Mouse (Mus musculus): Measurements from ENCODE around the gene Washc2. TPM values are rescaled to one million over a fixed set of nuclear protein-coding genes. Genes with fewer than 3 reads are reported as not detected.

The Washc2 gene
- polyA plus RNA-seq, 2 experiments = 38.0 to 84.1 TPM

DNA sequence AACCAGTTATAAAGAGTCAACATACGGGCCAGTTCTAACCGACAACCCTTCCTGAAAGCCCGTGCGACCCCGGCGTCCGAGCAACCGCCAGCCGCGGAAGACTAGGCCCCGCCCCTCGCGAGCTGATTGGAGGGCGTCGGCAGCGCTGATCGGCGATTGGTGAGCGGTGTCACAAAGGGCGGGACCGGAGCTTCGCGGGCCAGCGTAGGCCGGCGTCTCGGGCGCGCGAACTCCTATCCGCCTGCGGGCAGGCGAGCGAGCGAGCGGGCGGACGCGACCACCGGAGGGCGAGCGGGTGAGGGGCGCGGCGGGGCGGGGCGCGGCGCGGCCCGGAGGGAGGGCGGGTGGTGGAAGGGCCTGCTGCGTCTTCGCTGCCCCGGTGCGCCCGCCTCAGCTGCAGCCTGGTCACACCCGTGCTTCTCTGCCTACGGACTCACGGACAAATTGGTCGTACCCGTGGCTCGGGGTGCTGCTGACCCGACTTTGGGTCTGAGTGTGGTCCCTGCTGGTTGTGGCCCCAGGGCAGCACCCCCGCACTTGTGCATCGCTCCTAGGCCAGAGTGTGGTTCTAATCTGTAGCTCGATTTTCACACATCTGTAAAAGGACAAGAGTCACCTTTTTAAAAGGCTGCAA lies 56.3 kb downstream of the Washc2 start, which contains the start of gene Zfand4:
TSS of gene Zfand4 (plus strand) at position 205 of the 634 bp plus-strand sequence.
- Histone ChIP-seq H3K27ac (replicated peaks; ENCODE audit: low read depth, low read length) (no peak within 1 kb of the TSS), H3K36me3 (ENCODE audit: control insufficient read depth, insufficient read depth, low read length) (peaks cover 24% of the 10 kb centered on the region), H3K4me1 (ENCODE audit: control insufficient read depth, insufficient read depth, low read length) (peaks cover 3% of the 10 kb centered on the region; the same call in 1 of the 2 replicates), H3K9ac (ENCODE audit: low read depth, low read length, severe bottlenecking) (peak within 1 kb of the TSS; percentile 71), H3K4me3 (replicated peaks; ENCODE audit: low read length) (peak within 1 kb of the TSS; percentile 57), H3K27me3 (ENCODE audit: control insufficient read depth, insufficient read depth, low read length) (no peaks in the 10 kb centered on the region), H3K9me3 (ENCODE audit: control insufficient read depth, low read length) (no peaks in the 10 kb centered on the region), H3K4me2 (replicated peaks; ENCODE audit: low read depth, low read length, severe bottlenecking) (peak within 1 kb of the TSS; percentile 74)
- DNase-seq (ENCODE audit: low spot score) = peak; percentile 94
- under 1% methylated on average over 44 of the region's 67 CpGs for WGBS
- peak; percentile 98 for ATAC-seq (ENCODE audit: low FRiP score, low read depth)
- no peak for TF ChIP-seq POLR2A (IDR thresholded peaks at IDR 0.05; ENCODE audit: borderline replicate concordance, extremely low read depth, insufficient read depth, insufficient read length)

DNA sequence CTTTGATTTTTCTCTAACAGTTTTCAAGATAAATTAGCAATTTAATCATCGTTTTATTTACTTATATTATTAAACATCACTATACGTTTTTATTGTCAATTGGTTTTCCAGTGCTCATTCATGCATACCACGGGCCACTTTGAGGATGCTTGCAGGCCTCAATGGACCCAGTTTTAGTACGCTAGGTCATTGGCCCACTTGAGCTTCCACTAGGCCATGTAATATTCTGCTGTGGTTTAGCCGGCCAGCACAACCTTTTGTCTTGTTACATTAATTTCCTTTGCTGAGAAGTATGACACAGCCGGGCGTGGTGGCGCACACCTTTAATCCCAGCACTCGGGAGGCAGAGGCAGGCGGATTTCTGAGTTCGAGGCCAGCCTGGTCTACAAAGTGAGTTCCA lies 57.0 kb downstream of the Washc2 start:
- Histone ChIP-seq H3K9ac (ENCODE audit: low read depth, low read length, severe bottlenecking) (no peak overlapping the region), H3K27me3 (ENCODE audit: control insufficient read depth, insufficient read depth, low read length) (no peaks in the 10 kb centered on the region), H3K4me2 (replicated peaks; ENCODE audit: low read depth, low read length, severe bottlenecking) (peak overlapping the region; percentile 74; the same call in 1 of the 2 replicates), H3K4me3 (replicated peaks; ENCODE audit: low read length) (peak overlapping the region; percentile 57), H3K36me3 (ENCODE audit: control insufficient read depth, insufficient read depth, low read length) (peaks cover 21% of the 10 kb centered on the region), H3K27ac (replicated peaks; ENCODE audit: low read depth, low read length) (no peak overlapping the region), H3K9me3 (ENCODE audit: control insufficient read depth, low read length) (no peaks in the 10 kb centered on the region), H3K4me1 (ENCODE audit: control insufficient read depth, insufficient read depth, low read length) (peaks cover 3% of the 10 kb centered on the region; the same call in 1 of the 2 replicates)
- 78% methylated on average over 11 of the region's 11 CpGs for WGBS
- TF ChIP-seq POLR2A (IDR thresholded peaks at IDR 0.05; ENCODE audit: borderline replicate concordance, extremely low read depth, insufficient read depth, insufficient read length) = no peak
- DNase-seq (ENCODE audit: low spot score) = no peak
- ATAC-seq (ENCODE audit: low FRiP score, low read depth) = no peak

DNA sequence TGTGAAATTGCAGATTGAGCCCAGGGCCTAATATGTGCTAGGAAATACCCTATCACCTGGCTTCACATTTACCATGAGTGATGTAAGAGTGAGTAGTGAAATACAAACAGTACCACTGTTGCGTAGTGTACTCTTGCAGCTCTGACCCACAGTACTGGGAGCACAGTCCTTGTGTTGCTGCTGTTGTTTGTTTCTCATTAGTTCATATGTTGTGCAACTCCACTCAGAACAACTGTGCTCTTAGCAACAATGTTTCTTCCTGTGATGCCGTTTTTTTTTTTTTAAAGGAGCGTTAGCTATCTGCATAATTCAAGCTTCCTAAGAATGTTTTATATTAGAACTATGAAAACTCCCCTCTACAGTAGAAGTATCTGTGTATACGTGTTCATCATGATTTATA lies 57.8 kb downstream of the Washc2 start:
- H3K27ac ChIP-seq (replicated peaks; ENCODE audit: low read depth, low read length) = no peak overlapping the region
- no peak for DNase-seq (ENCODE audit: low spot score)
- no peaks in the 10 kb centered on the region for H3K9me3 ChIP-seq (ENCODE audit: control insufficient read depth, low read length)
- H3K27me3 ChIP-seq (ENCODE audit: control insufficient read depth, insufficient read depth, low read length) = no peaks in the 10 kb centered on the region
- ATAC-seq (ENCODE audit: low FRiP score, low read depth) = no peak
- no peak overlapping the region for H3K4me3 ChIP-seq (replicated peaks; ENCODE audit: low read length)
- no peak overlapping the region for H3K9ac ChIP-seq (ENCODE audit: low read depth, low read length, severe bottlenecking)
- H3K4me1 ChIP-seq (ENCODE audit: control insufficient read depth, insufficient read depth, low read length) = peaks cover 3% of the 10 kb centered on the region; the same call in 1 of the 2 replicates
- H3K36me3 ChIP-seq (ENCODE audit: control insufficient read depth, insufficient read depth, low read length) = peaks cover 15% of the 10 kb centered on the region
- no peak for TF ChIP-seq POLR2A (IDR thresholded peaks at IDR 0.05; ENCODE audit: borderline replicate concordance, extremely low read depth, insufficient read depth, insufficient read length)
- 72% methylated on average over 4 of the region's 4 CpGs for WGBS
- no peak overlapping the region for H3K4me2 ChIP-seq (replicated peaks; ENCODE audit: low read depth, low read length, severe bottlenecking)

DNA sequence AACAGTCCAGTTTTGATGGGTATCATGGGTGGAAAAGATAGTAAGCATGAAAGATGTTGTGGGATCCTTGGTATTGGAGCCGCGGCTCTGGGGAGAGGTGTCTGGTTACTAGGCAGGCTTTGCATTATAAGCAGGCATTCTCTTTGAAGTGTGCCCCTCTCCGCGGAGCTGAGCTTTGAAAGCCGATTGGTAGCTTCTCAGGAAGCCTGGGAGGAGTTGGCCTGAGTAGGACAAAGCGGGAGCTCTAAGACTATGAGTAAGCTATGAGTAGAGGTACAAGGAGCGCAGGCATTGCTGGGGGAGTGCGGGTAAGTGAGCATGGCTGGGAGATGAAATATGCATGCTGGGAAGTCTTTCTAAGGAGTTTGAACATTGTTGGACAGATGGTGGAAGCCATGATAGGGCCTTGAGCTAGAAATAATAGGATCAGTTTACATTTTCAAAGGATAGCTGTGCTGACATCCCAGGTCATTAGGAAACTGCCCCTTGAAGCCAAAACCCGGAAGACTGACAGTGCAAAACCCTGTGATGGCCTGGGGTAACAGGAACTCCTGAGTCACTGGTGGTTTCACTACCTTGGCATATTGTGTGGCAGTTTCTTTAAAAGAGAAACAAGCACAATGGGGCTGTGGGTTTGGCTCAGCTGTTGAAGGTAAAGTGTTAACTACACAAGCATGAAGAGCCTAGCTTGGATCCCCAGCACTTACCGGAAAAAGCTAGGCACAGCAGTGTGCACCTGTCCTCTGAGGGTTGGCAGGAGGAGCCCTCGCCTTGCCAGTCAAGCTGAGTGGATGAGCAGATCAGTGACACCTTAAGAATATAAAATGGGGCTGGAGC lies 58.7 kb downstream of the Washc2 start:
- Histone ChIP-seq H3K36me3 (ENCODE audit: control insufficient read depth, insufficient read depth, low read length) (peaks cover 10% of the 10 kb centered on the region; the same call in 1 of the 2 replicates), H3K27ac (replicated peaks; ENCODE audit: low read depth, low read length) (no peak overlapping the region), H3K9ac (ENCODE audit: low read depth, low read length, severe bottlenecking) (no peak overlapping the region), H3K4me2 (replicated peaks; ENCODE audit: low read depth, low read length, severe bottlenecking) (peak overlapping the region; percentile 20), H3K4me3 (replicated peaks; ENCODE audit: low read length) (no peak overlapping the region), H3K4me1 (ENCODE audit: control insufficient read depth, insufficient read depth, low read length) (peaks cover 3% of the 10 kb centered on the region; the same call in 1 of the 2 replicates), H3K27me3 (ENCODE audit: control insufficient read depth, insufficient read depth, low read length) (no peaks in the 10 kb centered on the region), H3K9me3 (ENCODE audit: control insufficient read depth, low read length) (no peaks in the 10 kb centered on the region)
- ATAC-seq (ENCODE audit: low FRiP score, low read depth) (no peak), DNase-seq (ENCODE audit: low spot score) (peak; percentile 30)
- 21% methylated on average over 11 of the region's 11 CpGs for WGBS
- no peak for TF ChIP-seq POLR2A (IDR thresholded peaks at IDR 0.05; ENCODE audit: borderline replicate concordance, extremely low read depth, insufficient read depth, insufficient read length)

DNA sequence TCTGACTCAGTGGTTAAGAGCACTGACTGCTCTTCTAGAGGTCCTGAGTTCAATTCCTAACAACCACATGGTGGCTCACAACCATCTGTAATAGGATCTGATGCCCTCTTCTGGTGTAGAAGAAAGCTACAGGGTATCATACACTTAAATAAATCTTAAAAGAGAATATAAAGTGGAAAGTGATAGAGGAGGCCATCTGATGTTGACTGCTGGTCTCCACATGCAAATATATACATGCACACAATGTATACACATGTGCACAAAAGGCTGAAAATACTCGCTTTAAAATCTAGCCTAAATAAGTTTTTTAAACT lies 59.2 kb downstream of the Washc2 start:
- 91% methylated on average over 1 of the region's 1 CpGs for WGBS
- no peaks in the 10 kb centered on the region for H3K9me3 ChIP-seq (ENCODE audit: control insufficient read depth, low read length)
- no peak for TF ChIP-seq POLR2A (IDR thresholded peaks at IDR 0.05; ENCODE audit: borderline replicate concordance, extremely low read depth, insufficient read depth, insufficient read length)
- H3K36me3 ChIP-seq (ENCODE audit: control insufficient read depth, insufficient read depth, low read length) = peaks cover 7% of the 10 kb centered on the region; the same call in 1 of the 2 replicates
- DNase-seq (ENCODE audit: low spot score) (no peak), ATAC-seq (ENCODE audit: low FRiP score, low read depth) (no peak)
- H3K4me1 ChIP-seq (ENCODE audit: control insufficient read depth, insufficient read depth, low read length) = peaks cover 3% of the 10 kb centered on the region; the same call in 1 of the 2 replicates
- H3K4me2 ChIP-seq (replicated peaks; ENCODE audit: low read depth, low read length, severe bottlenecking) = no peak overlapping the region
- H3K27ac ChIP-seq (replicated peaks; ENCODE audit: low read depth, low read length) = no peak overlapping the region
- H3K4me3 ChIP-seq (replicated peaks; ENCODE audit: low read length) = no peak overlapping the region
- H3K9ac ChIP-seq (ENCODE audit: low read depth, low read length, severe bottlenecking) = no peak overlapping the region
- no peaks in the 10 kb centered on the region for H3K27me3 ChIP-seq (ENCODE audit: control insufficient read depth, insufficient read depth, low read length)

All from limb, embryonic 14.5 days (tissue).